Mouse (Mus musculus) stomach, embryonic 16.5 days (tissue): Measurements from ENCODE around the gene Atp8b5. TPM values are rescaled to one million over a fixed set of nuclear protein-coding genes. Genes with fewer than 3 reads are reported as not detected.
A peak's percentile ranks its signal among the peaks of the same experiment; 100 is the strongest.

Experiments
- ATAC-seq: fragments of 200-750 bp; cut with Nextera tagmentation; 2 replicates; pipeline ENCODE4 v1.8.0; 2017; ENCODE audit warnings: moderate number of reproducible peaks, moderate TSS enrichment; ENCODE audit not compliant: insufficient read depth, low FRiP score
- H3K27ac ChIP-seq: fragments of 300-500 bp; sonication (generic); 2 replicates; pipeline ENCODE4 v1.5.1; 2014; ENCODE audit warnings: low read length
- H3K27me3 ChIP-seq: fragments of 300-500 bp; sonication (generic); 2 replicates; pipeline ENCODE4 v1.6.1; 2014; ENCODE audit warnings: low read length, control low read depth, mixed read lengths; ENCODE audit not compliant: control insufficient read depth, insufficient read depth
- H3K36me3 ChIP-seq: fragments of 300-500 bp; sonication (generic); 2 replicates; pipeline ENCODE4 v1.6.1; 2014; ENCODE audit warnings: low read length; ENCODE audit not compliant: control insufficient read depth, insufficient read depth
- H3K4me1 ChIP-seq: fragments of 300-500 bp; sonication (generic); 2 replicates; pipeline ENCODE4 v1.6.1; 2014; ENCODE audit warnings: low read length, control low read depth, mixed read lengths; ENCODE audit not compliant: control insufficient read depth, insufficient read depth
- H3K4me2 ChIP-seq: fragments of 300-500 bp; sonication (generic); 2 replicates; pipeline ENCODE4 v1.6.1; 2014; ENCODE audit warnings: low read depth, low read length, mixed read lengths
- H3K4me3 ChIP-seq: fragments of 300-500 bp; sonication (generic); replicated peaks from 2 replicates; pipeline ENCODE4 v1.5.1; 2014; ENCODE audit warnings: mild to moderate bottlenecking, low read length
- H3K9ac ChIP-seq: fragments of 300-500 bp; sonication (generic); 2 replicates; pipeline ENCODE4 v1.6.1; 2014; ENCODE audit warnings: low read length
- H3K9me3 ChIP-seq: fragments of 300-500 bp; sonication (generic); replicated peaks from 2 replicates; pipeline ENCODE4 v1.6.1; 2016; ENCODE audit warnings: low read length, control low read depth; ENCODE audit not compliant: control insufficient read depth
- WGBS: fragments of 180-500 bp; shearing (Covaris S2); extraction: QIAGEN DNeasy Blood & Tissue Kit; methylation state at CpG from one replicate; pipeline ENCODE4 v1.1.7; 2014; 5-methylcytosine and 5-hydroxymethylcytosine counted together
- polyA plus RNA-seq: library from polyadenylated mRNA; unstranded; fragments of >200 nt; fragmentation: Nextera tagmentation; extraction: Ambion mirVana; gene quantifications from 2 replicates; pipeline ENCODE4 v1.2.1, GENCODE M21; 2015

Gene Atp8b5
- polyA plus RNA-seq, 1 experiment from 2014 or later: 0.19 TPM

DNA sequence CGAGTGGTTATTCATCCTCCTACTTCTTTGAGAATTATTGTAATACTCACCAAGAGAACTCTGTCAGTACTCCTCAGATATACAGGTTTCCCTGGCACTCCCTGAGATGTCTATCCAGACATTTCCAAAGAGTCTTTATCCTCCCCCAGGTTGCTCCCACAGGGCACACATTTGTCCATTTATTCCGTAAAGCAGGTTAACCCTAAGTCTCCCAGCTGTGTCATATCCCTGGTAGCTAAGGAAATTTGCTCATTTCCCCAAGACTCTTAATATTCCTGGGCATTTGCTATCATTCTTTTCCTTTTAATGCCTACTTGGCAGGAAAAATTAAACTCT is 332 bp downstream of the Atp8b5 start:
- 0 out of 2 replicates have a peak, but pooled peaks have one; percentile 10 for ATAC-seq
- H3K9ac ChIP-seq: no peak overlapping the region
- peak overlapping the region; percentile 37; the same call in 1 of the 2 replicates for H3K4me3 ChIP-seq
- H3K9me3 ChIP-seq: no peaks in the 10 kb centered on the region
- H3K36me3 ChIP-seq: no peaks in the 10 kb centered on the region
- WGBS: 9% methylated on average over 2 of the region's 2 CpGs
- H3K4me2 ChIP-seq: peak overlapping the region; percentile 70
- H3K27me3 ChIP-seq: no peaks in the 10 kb centered on the region
- no peaks in the 10 kb centered on the region for H3K4me1 ChIP-seq
- H3K27ac ChIP-seq: no peak overlapping the region

DNA sequence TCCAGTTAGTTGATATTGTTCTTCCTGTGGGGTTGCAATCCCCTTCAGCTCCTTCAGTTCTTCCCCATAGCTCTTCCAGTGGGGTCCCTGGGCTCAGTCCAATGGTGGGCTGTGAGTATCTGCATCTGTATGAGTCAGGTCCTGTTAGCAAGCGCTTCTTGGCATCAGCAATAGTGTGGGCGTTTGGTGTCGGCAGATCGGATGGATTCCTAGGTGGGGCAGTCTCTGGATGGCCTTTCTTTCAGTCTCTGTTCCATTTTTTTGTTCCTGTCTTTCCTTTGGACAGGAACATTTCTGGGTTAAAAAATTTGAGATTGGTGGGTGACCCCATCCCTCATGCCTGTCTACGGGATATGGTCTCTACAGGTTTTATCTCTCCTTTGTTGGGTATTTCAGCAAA is 18.5 kb downstream of the Atp8b5 start:
- Histone ChIP-seq H3K9me3 (no peaks in the 10 kb centered on the region), H3K27ac (no peak overlapping the region), H3K4me3 (no peak overlapping the region), H3K4me1 (no peaks in the 10 kb centered on the region), H3K4me2 (no peak overlapping the region), H3K27me3 (no peaks in the 10 kb centered on the region), H3K36me3 (no peaks in the 10 kb centered on the region), H3K9ac (no peak overlapping the region)
- 94% methylated on average over 5 of the region's 5 CpGs for WGBS
- no peak for ATAC-seq

DNA sequence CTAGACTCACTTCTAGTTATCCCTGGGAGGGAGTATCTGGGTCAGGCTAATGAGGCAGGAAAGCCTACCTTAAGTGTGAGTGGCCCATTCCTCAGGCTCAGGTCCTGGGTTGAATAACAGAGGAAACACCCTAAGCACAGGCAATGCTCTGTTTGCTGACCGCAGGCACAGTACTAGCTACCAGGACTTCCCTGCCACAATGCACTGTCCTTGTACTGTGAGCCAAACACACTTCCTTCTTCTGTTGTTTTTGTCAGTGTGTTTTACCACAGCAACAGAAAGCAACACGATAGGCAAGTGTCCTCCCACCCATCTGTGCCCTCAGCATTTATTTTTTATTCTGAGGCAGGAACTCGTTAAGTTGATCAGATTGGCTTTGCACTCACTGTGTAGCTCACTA is 20.3 kb downstream of the Atp8b5 start:
- H3K4me1 ChIP-seq: no peaks in the 10 kb centered on the region
- H3K4me3 ChIP-seq: no peak overlapping the region
- H3K36me3 ChIP-seq: no peaks in the 10 kb centered on the region
- no peak overlapping the region for H3K9ac ChIP-seq
- H3K27me3 ChIP-seq: no peaks in the 10 kb centered on the region
- 69% methylated on average over 3 of the region's 3 CpGs for WGBS
- no peak overlapping the region for H3K27ac ChIP-seq
- no peak for ATAC-seq
- H3K9me3 ChIP-seq: no peaks in the 10 kb centered on the region
- no peak overlapping the region for H3K4me2 ChIP-seq

DNA sequence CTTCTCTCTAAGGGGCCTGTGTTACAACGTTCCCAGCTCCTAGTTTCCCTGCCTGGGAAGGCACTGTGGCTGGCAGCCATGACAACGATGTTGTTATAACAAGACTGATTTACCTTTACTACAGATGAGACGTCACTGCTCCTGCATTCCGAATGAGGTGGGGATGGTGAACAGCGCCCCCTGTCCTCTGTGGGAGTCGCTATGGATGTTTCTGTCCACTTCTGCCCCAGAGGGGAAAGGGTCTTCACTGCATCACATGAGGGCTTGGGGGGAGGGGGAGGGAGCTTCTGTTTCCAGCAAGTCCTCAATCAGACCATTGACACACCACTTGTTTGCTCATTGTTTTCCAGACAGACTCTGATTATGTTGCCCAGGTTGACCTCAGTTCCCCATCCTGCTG is 27.0 kb downstream of the Atp8b5 start:
- no peak overlapping the region for H3K4me2 ChIP-seq
- H3K36me3 ChIP-seq: no peaks in the 10 kb centered on the region
- WGBS: 26% methylated on average over 6 of the region's 6 CpGs
- ATAC-seq: no peak
- H3K27ac ChIP-seq: no peak overlapping the region
- no peaks in the 10 kb centered on the region for H3K4me1 ChIP-seq
- H3K27me3 ChIP-seq: no peaks in the 10 kb centered on the region
- H3K9ac ChIP-seq: no peak overlapping the region
- H3K4me3 ChIP-seq: no peak overlapping the region
- no peaks in the 10 kb centered on the region for H3K9me3 ChIP-seq

DNA sequence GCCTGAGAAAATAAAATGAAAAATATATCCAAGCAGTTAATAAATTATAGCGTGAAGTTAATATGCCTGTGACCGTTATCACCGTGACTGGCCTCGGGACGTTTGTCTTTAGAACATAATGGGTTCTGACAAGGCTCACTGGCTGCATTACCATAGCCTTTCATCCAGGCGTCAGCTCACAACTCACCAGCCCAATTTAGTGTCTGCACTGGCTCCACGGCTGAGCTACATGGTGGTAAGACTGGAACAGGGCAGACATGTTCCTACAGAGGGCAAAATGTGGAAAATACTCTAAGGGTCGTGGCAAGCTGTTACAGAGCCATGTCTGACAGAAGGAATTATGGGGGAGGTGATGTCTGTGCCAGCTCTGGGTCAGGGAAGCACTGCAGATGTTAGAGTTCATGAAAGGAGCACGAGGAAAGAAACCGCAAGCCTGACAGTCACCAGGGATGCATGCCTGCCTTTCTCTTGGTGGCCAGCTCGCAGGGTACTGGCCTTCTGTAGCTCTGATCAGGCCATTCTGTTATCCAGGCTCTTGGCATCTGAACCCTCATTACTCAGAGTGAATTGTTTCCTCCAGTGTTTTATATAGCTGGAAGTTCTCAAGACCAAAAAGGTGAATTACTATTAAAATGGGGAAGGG is 42.9 kb downstream of the Atp8b5 start:
- Histone ChIP-seq H3K9ac (no peak overlapping the region), H3K4me1 (no peaks in the 10 kb centered on the region), H3K27ac (no peak overlapping the region), H3K36me3 (no peaks in the 10 kb centered on the region), H3K4me3 (no peak overlapping the region), H3K27me3 (no peaks in the 10 kb centered on the region), H3K9me3 (no peaks in the 10 kb centered on the region), H3K4me2 (no peak overlapping the region)
- 63% methylated on average over 11 of the region's 11 CpGs for WGBS
- ATAC-seq: no peak

DNA sequence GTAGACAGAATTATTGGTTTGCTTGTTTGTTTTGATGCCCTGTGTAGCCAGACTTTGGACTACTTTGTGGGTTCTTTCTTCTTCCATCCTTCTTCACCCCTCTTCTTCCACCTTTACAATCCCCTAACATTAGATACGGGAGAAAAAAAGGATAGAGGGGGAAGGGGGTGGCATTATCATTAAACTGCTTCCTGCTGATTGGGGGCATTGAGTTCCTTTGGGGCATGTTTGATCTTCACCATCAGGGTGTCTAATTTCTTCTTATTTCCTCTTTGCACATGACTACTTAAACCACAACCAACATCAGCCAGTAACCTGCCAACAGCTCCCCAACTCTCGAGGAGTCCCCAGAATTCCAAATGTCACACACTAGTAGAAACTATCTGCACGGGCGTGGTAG is 54.6 kb downstream of the Atp8b5 start:
- Histone ChIP-seq H3K36me3 (no peaks in the 10 kb centered on the region), H3K4me3 (no peak overlapping the region), H3K4me1 (no peaks in the 10 kb centered on the region), H3K27ac (no peak overlapping the region), H3K4me2 (no peak overlapping the region), H3K9me3 (no peaks in the 10 kb centered on the region), H3K27me3 (no peaks in the 10 kb centered on the region), H3K9ac (no peak overlapping the region)
- no peak for ATAC-seq
- 83% methylated on average over 4 of the region's 4 CpGs for WGBS

DNA sequence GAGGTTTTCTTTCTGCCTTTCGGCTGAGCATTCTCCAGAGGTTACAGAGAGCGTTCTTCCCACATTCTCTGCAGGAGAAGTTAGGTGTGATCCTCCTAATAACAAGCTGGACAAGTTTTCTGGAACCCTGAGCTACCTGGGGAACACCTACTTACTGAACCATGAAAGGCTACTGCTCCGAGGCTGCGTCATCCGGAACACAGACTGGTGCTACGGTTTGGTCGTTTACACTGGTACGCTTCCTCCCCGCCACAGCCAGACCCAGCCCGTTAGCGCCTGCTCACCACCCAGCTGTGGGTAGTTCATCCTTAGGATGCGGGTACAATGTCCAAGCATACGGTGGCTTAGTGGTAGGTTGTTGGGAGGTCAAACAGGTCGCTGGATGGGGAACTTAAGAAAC is 55.4 kb downstream of the Atp8b5 start:
- H3K27ac ChIP-seq: no peak overlapping the region
- no peak overlapping the region for H3K4me2 ChIP-seq
- no peaks in the 10 kb centered on the region for H3K36me3 ChIP-seq
- H3K4me1 ChIP-seq: no peaks in the 10 kb centered on the region
- no peaks in the 10 kb centered on the region for H3K27me3 ChIP-seq
- H3K9me3 ChIP-seq: no peaks in the 10 kb centered on the region
- WGBS: 78% methylated on average over 14 of the region's 14 CpGs
- H3K4me3 ChIP-seq: no peak overlapping the region
- H3K9ac ChIP-seq: no peak overlapping the region
- no peak for ATAC-seq

DNA sequence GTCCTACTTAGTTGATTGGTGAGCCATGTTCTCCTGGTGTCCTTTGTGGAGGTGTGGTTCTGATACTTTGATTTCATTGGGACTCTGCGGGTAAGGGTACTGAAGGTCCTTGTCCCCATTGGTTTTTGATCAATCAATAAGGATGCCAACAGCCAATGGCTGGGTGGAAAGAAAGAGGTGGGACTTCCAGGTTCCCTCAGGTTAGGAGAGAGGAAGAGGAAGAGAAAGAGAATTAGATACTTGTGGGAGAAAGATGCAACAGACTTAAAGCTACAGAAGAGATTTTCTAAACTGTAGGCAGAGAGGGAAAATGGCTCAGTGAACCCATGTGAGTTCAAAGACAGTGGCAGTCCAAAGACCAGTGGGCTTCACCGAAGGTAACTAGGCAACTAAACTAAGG is 60.2 kb downstream of the Atp8b5 start:
- H3K9me3 ChIP-seq: no peaks in the 10 kb centered on the region
- no peak overlapping the region for H3K27ac ChIP-seq
- H3K4me3 ChIP-seq: no peak overlapping the region
- WGBS: 96% methylated on average over 2 of the region's 2 CpGs
- H3K36me3 ChIP-seq: no peaks in the 10 kb centered on the region
- no peak overlapping the region for H3K9ac ChIP-seq
- no peak for ATAC-seq
- H3K27me3 ChIP-seq: no peaks in the 10 kb centered on the region
- no peaks in the 10 kb centered on the region for H3K4me1 ChIP-seq
- no peak overlapping the region for H3K4me2 ChIP-seq

DNA sequence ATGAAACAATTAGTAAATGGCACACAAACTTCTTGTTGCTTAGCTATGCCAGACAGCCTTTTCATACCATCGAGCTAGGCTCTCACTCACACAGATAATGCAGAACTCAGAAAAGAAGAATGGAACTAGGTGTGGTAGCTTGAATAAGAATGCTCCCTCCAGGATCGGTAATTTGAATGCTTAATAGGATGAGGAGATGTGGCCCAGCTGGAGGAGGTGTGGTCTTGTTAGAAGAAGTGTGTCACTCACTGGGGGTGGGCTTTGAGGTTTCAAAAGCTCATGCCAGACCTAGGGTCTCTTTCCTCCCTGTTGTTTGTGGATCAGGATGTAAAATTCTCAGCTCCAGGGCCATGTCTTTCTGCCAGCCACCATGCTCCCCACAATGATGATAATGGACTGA is 67.8 kb downstream of the Atp8b5 start:
- Histone ChIP-seq H3K27me3 (no peaks in the 10 kb centered on the region), H3K9me3 (peaks cover 6% of the 10 kb centered on the region; the same call in 1 of the 2 replicates), H3K36me3 (no peaks in the 10 kb centered on the region), H3K4me2 (no peak overlapping the region), H3K27ac (no peak overlapping the region), H3K4me1 (no peaks in the 10 kb centered on the region), H3K9ac (no peak overlapping the region), H3K4me3 (no peak overlapping the region)
- 45% methylated on average over 2 of the region's 2 CpGs for WGBS
- no peak for ATAC-seq

DNA sequence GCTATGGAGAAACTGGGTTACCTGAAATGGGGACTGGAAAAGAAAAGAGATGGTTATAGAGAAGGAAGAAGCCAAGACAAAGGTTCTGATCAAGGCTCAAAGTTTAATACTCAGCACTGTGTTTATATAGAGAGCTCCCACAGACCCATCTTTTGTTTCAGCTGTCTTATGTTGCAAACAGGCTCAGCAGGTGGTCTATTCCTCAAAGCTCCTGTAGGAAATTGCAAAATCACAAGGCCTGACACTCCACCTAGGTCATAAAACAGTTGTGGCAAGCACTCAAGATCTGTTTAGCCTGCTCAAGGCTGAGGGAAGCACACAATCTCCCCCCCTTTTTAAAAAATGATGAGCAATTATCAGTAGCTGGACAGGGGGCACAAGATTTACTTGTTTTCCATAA is 69.2 kb downstream of the Atp8b5 start:
- no peak overlapping the region for H3K9ac ChIP-seq
- no peaks in the 10 kb centered on the region for H3K36me3 ChIP-seq
- H3K4me3 ChIP-seq: no peak overlapping the region
- H3K4me2 ChIP-seq: no peak overlapping the region
- no peak for ATAC-seq
- H3K9me3 ChIP-seq: peaks cover 6% of the 10 kb centered on the region; the same call in 1 of the 2 replicates
- H3K27ac ChIP-seq: no peak overlapping the region
- H3K4me1 ChIP-seq: no peaks in the 10 kb centered on the region
- no peaks in the 10 kb centered on the region for H3K27me3 ChIP-seq
